In the genomic region with DNA sequence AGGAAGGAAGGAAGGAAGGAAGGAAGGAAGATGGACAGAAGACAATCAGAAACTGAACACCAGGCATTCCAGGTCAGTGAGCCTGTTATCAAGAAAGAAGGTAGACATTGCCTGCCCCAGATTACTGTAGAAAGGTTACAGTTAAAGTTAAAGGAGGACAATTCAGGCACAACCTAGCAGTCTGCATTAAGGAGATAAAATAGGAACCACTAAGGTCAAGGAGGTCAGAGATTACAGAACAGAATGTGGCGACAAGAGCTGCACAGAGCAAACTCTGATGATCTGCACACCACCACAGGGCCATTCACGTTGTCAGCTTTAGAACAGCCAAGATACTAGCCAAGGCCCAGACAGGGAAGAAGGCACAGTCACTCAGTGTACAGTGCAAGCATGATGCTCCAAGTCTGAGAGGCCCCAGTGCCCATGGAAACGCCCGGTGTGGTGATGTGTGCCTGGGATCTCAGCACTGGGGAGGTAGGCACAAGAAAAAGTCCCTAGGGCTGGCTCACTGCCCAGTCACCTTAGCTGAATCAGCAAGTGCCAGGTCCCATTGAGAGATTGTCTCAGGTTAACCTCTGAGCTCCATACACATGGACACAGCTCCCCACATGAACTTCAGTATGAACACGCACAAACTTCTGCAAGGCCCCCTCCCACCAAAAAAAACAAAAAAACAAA, we compare ENCODE assay signal across 11 mouse cellular contexts. TPM values are rescaled to one million over a fixed set of nuclear protein-coding genes. Genes with fewer than 3 reads are reported as not detected.
A peak's percentile ranks its signal among the peaks of the same experiment; 100 is the strongest.
DNase-seq lines count a peak whose midpoint lies in the region; ATAC-seq and TF ChIP-seq lines count a peak whose summit lies in the region.
"Had no signal": no experiment of that assay in that cellular context is flagged by ENCODE, and none has a peak within 500 bp of the region (broad histone marks: within the 10 kb centered on the region; RNA-seq: fewer than 3 reads in every experiment).

No protein-coding gene starts in this region.

- no peaks in the 10 kb centered on the region for H3K9me3 ChIP-seq in liver, postnatal 0 days (ENCODE audit: low read length)

- peaks cover 17% of the 10 kb centered on the region for H3K36me3 ChIP-seq in liver, postnatal 0 days (replicated peaks; ENCODE audit: insufficient read depth, low read length)

- no peaks in the 10 kb centered on the region for H3K4me1 ChIP-seq in bone marrow, adult 2 months (ENCODE audit: control insufficient read depth, insufficient read depth, low read length)
- no peaks in the 10 kb centered on the region for H3K4me1 ChIP-seq in liver, postnatal 0 days (ENCODE audit: insufficient read depth)

- TF ChIP-seq EP300 in liver, postnatal 0 days (IDR thresholded peaks at IDR 0.05; ENCODE audit: low read depth) = peak; percentile 90

- H3K4me2 ChIP-seq in liver, postnatal 0 days (ENCODE audit: low read depth, low read length) = no peak overlapping the region

- no peak overlapping the region for H3K9ac ChIP-seq in liver, postnatal 0 days (replicated peaks)

- H3K4me3 ChIP-seq in bone marrow, adult 2 months (replicated peaks; ENCODE audit: control insufficient read depth, low read depth, low read length) = no peak overlapping the region
- no peak overlapping the region for H3K4me3 ChIP-seq in liver, postnatal 0 days (ENCODE audit: low read depth, low read length)
- H3K4me3 ChIP-seq: myocyte had no signal

- peak overlapping the region; percentile 38; the same call in 1 of the 2 replicates for H3K27ac ChIP-seq in bone marrow, adult 2 months (ENCODE audit: control insufficient read depth, insufficient read depth, low read depth, low read length, poor library complexity)
- no peak overlapping the region for H3K27ac ChIP-seq in liver, postnatal 0 days (ENCODE audit: low read depth)

- DNase-seq in kidney, adult 11 months = peak; percentile 12
- no peak for DNase-seq in kidney, adult 9 months
- DNase-seq in liver, postnatal 0 days = peak; percentile 38
- DNase-seq in frontal cortex, adult 2 months (ENCODE audit: extremely low spot score in 1 of 2, low spot score in 1 of 2) = no peak
- no peak for DNase-seq in layer of hippocampus, adult 11-12 months (ENCODE audit: low spot score)
- DNase-seq: cerebellum, adult 11-12 months; heart, postnatal 14 days; lung, postnatal 4 days had no signal

- peak; percentile 67 for ATAC-seq in erythroblast, adult 5-6 weeks (replicated peaks; ENCODE audit: low FRiP score, poor library complexity, severe bottlenecking)
- ATAC-seq in liver, postnatal 0 days = peak; percentile 81

- no peak for TF ChIP-seq POLR2A in bone marrow, adult 2 months (IDR thresholded peaks at IDR 0.05; ENCODE audit: borderline replicate concordance, control insufficient read depth, low read depth, low read length)

- TF ChIP-seq CTCF in bone marrow, adult 2 months (IDR thresholded peaks at IDR 0.05; ENCODE audit: control insufficient read depth, insufficient read depth, low read length) = no peak
- TF ChIP-seq CTCF in liver, postnatal 0 days (IDR thresholded peaks at IDR 0.05; ENCODE audit: low read depth) = no peak

- WGBS in bone marrow, adult 2 months = 68% methylated on average over 5 of the region's 5 CpGs
- WGBS in liver, postnatal 0 days (ENCODE audit: insufficient replicate concordance) = 65% methylated on average over 5 of the region's 5 CpGs

- H3K27me3 ChIP-seq in liver, postnatal 0 days (ENCODE audit: insufficient read depth, low read length) = no peaks in the 10 kb centered on the region

RNA-seq across cellular contexts. Expression of gene Srek1, which starts 38.9 kb away (rescaled TPM):
- polyA plus RNA-seq in bone marrow, adult 2 months (2011; ENCODE audit: insufficient read depth, insufficient read length, low replicate concordance, missing spikeins) = 71.7 and 90.0 TPM in 2 replicates
- 9.2 and 10.0 TPM in 2 replicates for total RNA-seq in erythroblast, adult 5-6 weeks (2015; ENCODE audit: low replicate concordance)
- 23.1 and 50.1 TPM in 2 replicates for total RNA-seq in erythroblast, adult 5-6 weeks (2017; ENCODE audit: low replicate concordance)
- polyA plus RNA-seq in liver, postnatal 0 days (2015; fragmentation: Nextera tagmentation; extraction: Ambion mirVana) = 12.7 and 16.0 TPM in 2 replicates
- 82.7 and 91.5 TPM in 2 replicates for polyA plus RNA-seq in frontal cortex, adult 2 months (2012; rRNA removed)

Comparison
In these comparisons a context has a peak if more than half of its experiments do, and no peak if none do; other contexts are left out.
1. DNase-seq: peak in kidney, adult 11 months (single experiment) and liver, postnatal 0 days (single experiment); none in kidney, adult 9 months (single experiment), frontal cortex, adult 2 months (0 of 2) and layer of hippocampus, adult 11-12 months (single experiment).